Mouse (Mus musculus): ENCODE measurements at regions not wholly inside any gene's neighbourhood (a gene's known extent, or its start where the extent isn't known, plus 50 kb on each side); places are given as distances from the start of the nearest gene placed in this dataset.

GRCm38 (mm10) chr12:98337644-98338043 lies 69.2 kb downstream of the Gpr65 start:
- no peak for DNase-seq (ENCODE audit: inconsistent ontology term)

- DNase-seq (ENCODE audit: inconsistent ontology term), result no peak
Observed at GRCm38 (mm10) chr12:98339536-98339935, 71.1 kb downstream of the Gpr65 start.

- DNase-seq (ENCODE audit: inconsistent ontology term), result no peak
Observed at GRCm38 (mm10) chr12:98342158-98342557, 73.7 kb downstream of the Gpr65 start.

- no peak for DNase-seq (ENCODE audit: inconsistent ontology term)
Observed at GRCm38 (mm10) chr12:98343653-98344052, 75.2 kb downstream of the Gpr65 start.

- no peak for DNase-seq (ENCODE audit: inconsistent ontology term)
Observed at GRCm38 (mm10) chr12:98347056-98347455, 78.6 kb downstream of the Gpr65 start.

- no peak for DNase-seq (ENCODE audit: inconsistent ontology term)
Observed at GRCm38 (mm10) chr12:98347550-98348318, 79.3 kb downstream of the Gpr65 start.

- no peak for DNase-seq (ENCODE audit: inconsistent ontology term)
Observed at GRCm38 (mm10) chr12:98349864-98350643, 81.6 kb downstream of the Gpr65 start.

- DNase-seq (ENCODE audit: inconsistent ontology term), result no peak
Observed at GRCm38 (mm10) chr12:98352401-98352800, 84.0 kb downstream of the Gpr65 start.

GRCm38 (mm10) chr12:98354545-98354944 lies 86.1 kb downstream of the Gpr65 start:
- DNase-seq (ENCODE audit: inconsistent ontology term), result peak; percentile 29

GRCm38 (mm10) chr12:98367583-98367982 lies 99.1 kb downstream of the Gpr65 start:
- DNase-seq (ENCODE audit: inconsistent ontology term), result no peak

- DNase-seq (ENCODE audit: inconsistent ontology term), result no peak
Observed at GRCm38 (mm10) chr12:98370771-98371170, 102.3 kb downstream of the Gpr65 start.

GRCm38 (mm10) chr12:98375214-98375910 lies 106.9 kb downstream of the Gpr65 start:
- no peak for DNase-seq (ENCODE audit: inconsistent ontology term)
